Mouse (Mus musculus) heart, embryonic 10.5 days (tissue): ENCODE measurements at regions not wholly inside any gene's neighbourhood (a gene's known extent, or its start where the extent isn't known, plus 50 kb on each side); places are given as distances from the start of the nearest gene placed in this dataset.
"Not testable (repeated sequence)": the region's sequence is repeated elsewhere in the genome, so short reads cannot be mapped to it uniquely, and the experiment has no call there.

Experiments used
- DNase-seq: peaks from one replicate; pipeline ENCODE4 v3.0.0-alpha.2; 2017; ENCODE audit warnings: low spot score
- H3K27ac ChIP-seq: fragments of 300-500 bp; sonication (generic); 2 replicates; pipeline ENCODE4 v1.5.1; 2016; ENCODE audit warnings: mild to moderate bottlenecking
- H3K27me3 ChIP-seq: fragments of 300-500 bp; sonication (generic); 2 replicates; pipeline ENCODE4 v1.6.1; 2016; ENCODE audit warnings: mild to moderate bottlenecking; ENCODE audit not compliant: poor library complexity, insufficient read depth, severe bottlenecking
- H3K36me3 ChIP-seq: fragments of 300-500 bp; sonication (generic); 2 replicates; pipeline ENCODE4 v1.6.1; 2016; ENCODE audit warnings: mild to moderate bottlenecking, moderate library complexity
- H3K4me1 ChIP-seq: fragments of 300-500 bp; sonication (generic); 2 replicates; pipeline ENCODE4 v1.6.1; 2016; ENCODE audit warnings: mild to moderate bottlenecking
- H3K4me3 ChIP-seq: fragments of 300-500 bp; sonication (generic); 2 replicates; pipeline ENCODE4 v1.5.1; 2016; ENCODE audit warnings: mild to moderate bottlenecking, moderate library complexity
- H3K9me3 ChIP-seq: fragments of 300-500 bp; sonication (generic); 2 replicates; pipeline ENCODE4 v1.6.1; 2016; ENCODE audit warnings: mild to moderate bottlenecking, moderate library complexity
- WGBS: fragments of 180-500 bp; shearing (Covaris S2); methylation state at CpG from one replicate; pipeline ENCODE4 v1.1.7; 2016; 5-methylcytosine and 5-hydroxymethylcytosine counted together

GRCm38 (mm10) chr6:75887297-75887958, 610.2 kb downstream of the Gm9008 start:
- 84% methylated on average over 1 of the region's 1 CpGs for WGBS
- H3K27ac ChIP-seq: no peak overlapping the region
- DNase-seq: no peak
- H3K36me3 ChIP-seq: no peaks in the 10 kb centered on the region
- H3K9me3 ChIP-seq: no peaks in the 10 kb centered on the region
- no peaks in the 10 kb centered on the region for H3K4me1 ChIP-seq
- H3K27me3 ChIP-seq: no peaks in the 10 kb centered on the region
- H3K4me3 ChIP-seq: no peak overlapping the region

- H3K27ac ChIP-seq, H3K27me3 ChIP-seq, H3K4me3 ChIP-seq, H3K9me3 ChIP-seq, H3K4me1 ChIP-seq, H3K36me3 ChIP-seq: not testable (repeated sequence)
- peak; percentile 55 for DNase-seq
- WGBS: 82% methylated on average over 11 of the region's 11 CpGs
These were observed 631.3 kb downstream of the Gm9008 start for GRCm38 (mm10) chr6:75866291-75866690.
